Mouse (Mus musculus): Measurements from ENCODE around the gene Cdc26. TPM values are rescaled to one million over a fixed set of nuclear protein-coding genes. Genes with fewer than 3 reads are reported as not detected.

Gene Cdc26
- polyA plus RNA-seq, 1 experiment from 2014 or later = 104 TPM

DNA sequence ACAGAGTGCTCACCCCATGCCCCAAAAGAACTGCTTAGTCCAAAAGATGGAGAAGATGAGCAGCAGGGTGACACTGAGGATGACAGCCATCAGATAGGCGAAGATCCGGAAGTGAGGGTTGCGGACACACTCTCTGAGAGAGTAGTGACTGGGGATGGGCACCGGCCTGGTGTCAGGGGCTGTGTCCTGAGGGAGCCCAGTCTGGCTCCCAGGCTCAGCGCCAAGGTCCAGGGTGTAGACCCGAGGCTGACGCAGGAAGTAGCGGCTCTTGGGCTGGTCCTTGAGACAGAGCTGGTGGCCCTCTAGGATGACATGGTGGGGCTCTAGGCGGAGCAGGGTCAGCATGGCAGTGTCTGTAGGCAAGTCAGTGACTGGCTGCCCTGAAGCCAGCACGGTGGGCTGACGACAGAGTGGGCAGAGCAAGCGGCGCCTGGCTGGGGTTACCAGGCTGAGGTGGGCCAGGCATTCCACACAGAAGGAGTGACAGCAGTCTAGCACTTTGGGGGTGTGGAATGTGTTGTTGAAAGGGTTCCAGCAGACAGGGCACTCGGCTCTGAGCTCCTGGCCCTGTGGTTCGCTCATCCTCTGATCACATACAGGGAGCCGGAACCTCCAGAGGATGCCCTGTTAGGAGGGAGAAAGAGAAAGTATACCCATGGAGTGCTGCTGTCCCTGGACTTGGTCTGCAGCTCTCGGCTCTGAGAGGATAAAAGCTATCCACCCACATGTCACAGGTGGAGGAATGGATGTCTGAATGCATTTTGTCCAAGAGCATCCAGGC is 19.7 kb upstream of the Cdc26 start:
- 0 out of 2 replicates have a peak, but pooled peaks have one; percentile 23 for ATAC-seq (replicated peaks)
- WGBS = 81% methylated on average over 17 of the region's 17 CpGs
- no peak overlapping the region for H3K4me3 ChIP-seq

DNA sequence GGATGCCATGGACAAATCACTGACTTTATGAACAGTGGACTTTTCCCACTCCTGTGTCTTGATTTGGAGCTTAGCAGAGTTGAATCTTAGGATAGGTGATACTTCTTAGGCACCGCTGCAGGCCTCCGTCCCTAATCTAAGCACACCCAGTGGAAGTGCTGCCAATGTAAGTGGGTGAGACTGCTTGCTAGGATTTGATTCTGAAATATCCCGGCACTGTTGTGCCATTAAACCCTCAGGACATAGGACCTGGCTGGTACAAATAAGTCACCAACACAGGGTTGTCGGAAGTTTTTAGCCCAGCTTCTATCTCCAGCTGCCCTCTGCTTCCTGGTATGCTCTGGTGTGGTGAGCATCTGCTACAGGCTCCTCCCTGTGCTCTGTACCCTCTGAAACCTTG is 17.4 kb upstream of the Cdc26 start:
- H3K4me3 ChIP-seq = no peak overlapping the region
- no peaks in the 10 kb centered on the region for H3K9me3 ChIP-seq
- H3K4me1 ChIP-seq = no peaks in the 10 kb centered on the region
- no peak overlapping the region for H3K4me2 ChIP-seq (replicated peaks)
- no peak overlapping the region for H3K9ac ChIP-seq (replicated peaks)
- 94% methylated on average over 4 of the region's 4 CpGs for WGBS
- H3K27ac ChIP-seq (replicated peaks) = no peak overlapping the region
- H3K27me3 ChIP-seq = no peaks in the 10 kb centered on the region
- no peak for ATAC-seq (replicated peaks)
- H3K36me3 ChIP-seq = peaks cover 45% of the 10 kb centered on the region

More for the DNA sequence above, 19.7 kb upstream of the Cdc26 start:
- Histone ChIP-seq H3K9me3 (no peaks in the 10 kb centered on the region), H3K27ac (replicated peaks) (no peak overlapping the region), H3K27me3 (no peaks in the 10 kb centered on the region), H3K9ac (replicated peaks) (no peak overlapping the region), H3K4me2 (replicated peaks) (no peak overlapping the region), H3K4me1 (no peaks in the 10 kb centered on the region), H3K36me3 (peaks cover 25% of the 10 kb centered on the region)

DNA sequence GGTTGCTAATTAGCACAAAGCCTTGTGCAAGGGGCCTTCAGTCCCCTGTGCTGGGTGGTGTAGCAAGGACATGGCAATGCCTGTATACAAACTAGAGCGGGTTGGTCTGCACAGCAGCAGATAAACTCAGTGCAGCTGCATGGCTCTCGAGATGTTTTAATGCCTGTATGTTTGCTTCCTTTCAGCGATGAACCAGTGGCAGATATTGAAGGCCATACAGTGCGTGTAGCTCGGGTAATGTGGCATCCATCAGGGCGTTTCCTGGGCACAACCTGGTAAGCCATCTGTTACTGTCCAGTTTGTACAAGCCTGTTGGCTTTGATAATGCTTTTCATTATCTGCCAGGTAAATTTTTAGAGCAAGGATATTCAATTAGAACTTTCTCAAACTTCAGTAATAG is 10.6 kb upstream of the Cdc26 start:
- Histone ChIP-seq H3K36me3 (peaks cover 93% of the 10 kb centered on the region), H3K27me3 (no peaks in the 10 kb centered on the region), H3K9me3 (no peaks in the 10 kb centered on the region), H3K4me1 (no peaks in the 10 kb centered on the region), H3K27ac (replicated peaks) (no peak overlapping the region), H3K4me2 (replicated peaks) (no peak overlapping the region), H3K4me3 (no peak overlapping the region), H3K9ac (replicated peaks) (no peak overlapping the region)
- ATAC-seq (replicated peaks) = no peak
- 94% methylated on average over 6 of the region's 6 CpGs for WGBS

DNA sequence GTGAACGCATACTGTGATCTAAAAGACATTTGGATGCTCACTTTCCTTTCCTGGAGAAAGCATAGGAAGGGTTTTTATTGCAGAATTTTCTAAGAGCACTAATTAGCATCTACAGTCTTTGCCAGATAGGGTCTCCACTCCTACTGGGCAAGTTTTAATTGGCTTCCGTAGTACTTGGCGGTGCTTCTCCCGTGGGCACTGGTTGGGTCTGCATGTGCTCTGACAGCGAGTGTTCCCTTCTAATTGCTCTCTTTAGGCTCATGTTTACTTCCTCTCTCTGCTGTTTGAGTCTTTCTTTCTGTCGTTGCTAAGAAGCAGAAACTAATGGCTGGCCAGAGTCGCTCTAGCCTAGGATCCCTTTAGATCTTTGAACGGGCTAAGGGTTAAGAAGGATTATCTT is 10.0 kb upstream of the Cdc26 start:
- Histone ChIP-seq H3K27me3 (no peaks in the 10 kb centered on the region), H3K4me3 (no peak overlapping the region), H3K9ac (replicated peaks) (no peak overlapping the region), H3K4me1 (no peaks in the 10 kb centered on the region), H3K36me3 (peaks cover 93% of the 10 kb centered on the region), H3K9me3 (no peaks in the 10 kb centered on the region), H3K27ac (replicated peaks) (no peak overlapping the region), H3K4me2 (replicated peaks) (no peak overlapping the region)
- peak; percentile 41; the same call in 1 of the 2 replicates for ATAC-seq (replicated peaks)
- 44% methylated on average over 8 of the region's 8 CpGs for WGBS

DNA sequence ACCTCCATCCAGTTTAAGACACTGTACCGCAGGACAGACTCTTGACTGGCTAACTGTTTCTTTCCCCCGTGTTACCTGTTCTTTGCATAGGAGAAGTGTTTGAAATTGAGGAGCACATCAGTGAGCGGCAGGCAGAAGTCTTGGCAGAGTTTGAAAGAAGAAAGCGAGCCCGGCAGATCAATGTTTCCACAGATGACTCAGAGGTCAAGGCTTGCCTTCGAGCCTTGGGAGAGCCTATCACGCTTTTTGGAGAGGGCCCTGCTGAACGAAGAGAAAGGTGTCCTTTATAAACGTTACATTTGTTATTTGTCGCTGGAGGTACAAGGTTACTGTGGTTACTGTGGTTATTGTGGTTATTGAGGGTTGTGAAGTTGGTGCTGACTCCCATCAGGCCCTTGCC is 3.2 kb upstream of the Cdc26 start:
- no peak for ATAC-seq (replicated peaks)
- peaks cover 51% of the 10 kb centered on the region for H3K36me3 ChIP-seq

DNA sequence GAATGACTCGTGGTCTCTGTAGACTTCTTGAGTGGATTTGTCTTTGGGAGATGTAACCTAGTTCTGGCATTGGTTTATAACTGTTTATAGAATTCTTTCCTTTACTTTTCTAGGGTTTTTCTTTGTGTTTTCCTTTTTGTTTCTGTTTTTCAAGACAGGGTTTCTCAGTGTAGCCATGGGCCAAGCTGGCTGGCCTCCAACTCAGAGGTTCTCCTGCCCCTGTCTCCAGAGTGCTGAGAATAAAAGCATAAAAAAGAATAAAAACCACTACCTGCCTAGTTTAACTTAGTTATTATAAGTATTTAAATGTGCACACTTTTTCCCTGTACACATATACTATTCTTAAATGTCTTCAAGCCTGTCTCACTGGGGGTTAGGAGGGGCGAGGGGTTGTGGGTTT is 1.9 kb upstream of the Cdc26 start:
- 0 out of 2 replicates have a peak overlapping the region, but pooled peaks have one; percentile 57 for H3K4me3 ChIP-seq
- no peaks in the 10 kb centered on the region for H3K27me3 ChIP-seq
- 81% methylated on average over 2 of the region's 2 CpGs for WGBS
- no peak overlapping the region for H3K9ac ChIP-seq (replicated peaks)
- no peaks in the 10 kb centered on the region for H3K9me3 ChIP-seq
- ATAC-seq (replicated peaks) = no peak
- H3K4me1 ChIP-seq = peaks cover 38% of the 10 kb centered on the region
- H3K4me2 ChIP-seq (replicated peaks) = peak overlapping the region; percentile 53
- peaks cover 38% of the 10 kb centered on the region for H3K36me3 ChIP-seq
- no peak overlapping the region for H3K27ac ChIP-seq (replicated peaks)

More for the DNA sequence above, 3.2 kb upstream of the Cdc26 start:
- Histone ChIP-seq H3K4me2 (replicated peaks) (no peak overlapping the region), H3K4me3 (no peak overlapping the region), H3K9me3 (no peaks in the 10 kb centered on the region), H3K9ac (replicated peaks) (no peak overlapping the region), H3K27me3 (no peaks in the 10 kb centered on the region), H3K4me1 (peaks cover 25% of the 10 kb centered on the region), H3K27ac (replicated peaks) (no peak overlapping the region)
- 96% methylated on average over 10 of the region's 10 CpGs for WGBS

DNA sequence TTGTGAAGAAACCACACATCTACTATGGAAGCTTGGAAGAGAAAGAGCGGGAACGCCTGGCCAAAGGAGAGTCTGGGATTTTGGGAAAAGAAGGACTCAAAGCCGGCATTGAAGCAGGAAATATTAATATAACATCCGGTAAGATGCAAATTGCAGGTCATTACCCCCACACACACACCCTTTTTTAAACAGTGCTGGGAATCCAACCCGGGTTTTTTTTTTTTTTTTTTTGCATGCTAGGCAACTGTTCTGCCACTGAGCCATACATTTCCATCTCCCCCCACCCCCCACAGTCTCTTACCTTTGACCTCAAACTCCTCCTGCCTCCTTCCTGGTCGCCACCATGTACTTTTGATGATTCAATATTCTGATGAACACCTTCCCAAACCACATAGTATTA is 1.2 kb upstream of the Cdc26 start:
- no peak overlapping the region for H3K27ac ChIP-seq (replicated peaks)

DNA sequence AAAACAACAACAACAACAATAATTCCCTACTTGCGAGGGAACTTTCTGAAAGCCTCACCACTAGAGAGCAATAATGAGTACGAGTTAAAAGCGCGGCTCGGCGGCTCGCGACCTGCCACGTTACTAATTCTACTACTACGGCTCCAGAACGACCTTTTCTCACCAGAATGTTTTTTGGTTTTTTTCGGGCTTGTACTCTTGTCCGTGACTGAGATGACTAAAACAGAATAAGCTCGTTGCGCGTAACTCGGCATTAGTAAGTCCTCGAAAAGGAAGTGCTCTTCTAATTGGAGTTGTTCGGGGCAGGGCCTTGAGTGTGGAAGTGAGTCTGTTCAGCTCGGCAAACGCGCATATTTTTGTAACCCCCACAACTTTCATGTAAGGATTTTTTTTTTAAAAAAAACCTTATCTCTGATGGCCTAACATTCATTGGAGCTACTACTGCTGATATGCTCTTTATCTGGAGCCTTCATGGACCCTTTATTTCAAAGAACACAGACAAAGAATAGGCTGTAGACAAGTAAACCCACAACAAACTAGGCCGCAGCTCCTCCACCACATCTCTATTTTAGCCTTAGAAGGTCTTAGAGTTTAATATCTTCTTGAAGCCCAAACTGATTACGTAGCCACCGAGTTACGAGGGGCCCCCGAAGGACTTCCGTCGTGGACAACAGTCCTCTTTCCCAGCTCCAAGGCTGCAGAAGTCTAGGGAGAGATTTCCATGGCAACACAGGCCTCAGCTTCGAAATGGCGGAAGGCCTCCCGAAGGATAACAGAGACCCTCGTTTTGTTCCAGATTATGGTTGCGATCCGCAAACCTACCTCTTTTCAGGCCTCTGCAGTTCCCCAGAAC is 486 bp downstream of the Cdc26 start:
- Histone ChIP-seq H3K9me3 (no peaks in the 10 kb centered on the region), H3K4me3 (peak overlapping the region; percentile 57), H3K4me2 (replicated peaks) (peak overlapping the region; percentile 46), H3K36me3 (peaks cover 20% of the 10 kb centered on the region), H3K27me3 (no peaks in the 10 kb centered on the region), H3K27ac (replicated peaks) (peak overlapping the region; percentile 67), H3K4me1 (peaks cover 44% of the 10 kb centered on the region), H3K9ac (replicated peaks) (peak overlapping the region; percentile 64)
- 0% methylated on average over 35 of the region's 35 CpGs for WGBS
- peak; percentile 69 for ATAC-seq (replicated peaks)

More for the DNA sequence above, 1.2 kb upstream of the Cdc26 start:
- Histone ChIP-seq H3K4me2 (replicated peaks) (peak overlapping the region; percentile 53), H3K36me3 (peaks cover 31% of the 10 kb centered on the region), H3K4me1 (peaks cover 42% of the 10 kb centered on the region), H3K27me3 (no peaks in the 10 kb centered on the region), H3K9me3 (no peaks in the 10 kb centered on the region), H3K4me3 (peak overlapping the region; percentile 57), H3K9ac (replicated peaks) (peak overlapping the region; percentile 73)
- 44% methylated on average over 6 of the region's 6 CpGs for WGBS
- no peak for ATAC-seq (replicated peaks)

DNA sequence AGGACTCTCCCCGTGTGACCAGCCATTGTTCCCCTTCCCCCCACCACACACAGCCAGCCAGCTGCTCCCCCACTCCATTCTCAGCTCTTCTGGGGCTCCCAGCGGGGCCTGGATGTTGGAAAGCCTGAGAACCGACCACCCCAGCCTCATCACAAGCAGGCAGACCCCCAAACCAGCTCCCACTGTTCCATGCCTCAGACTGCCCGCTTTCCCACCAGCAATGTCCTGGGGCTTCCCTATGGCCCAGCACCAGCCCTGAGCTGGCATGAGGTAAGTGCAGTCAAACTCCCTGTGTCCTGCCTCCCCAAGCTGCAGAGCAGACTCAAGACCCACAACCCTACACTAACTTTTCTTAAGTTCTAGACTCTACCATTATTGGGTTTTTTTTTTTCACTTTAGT is 2.3 kb downstream of the Cdc26 start:
- Histone ChIP-seq H3K4me3 (no peak overlapping the region), H3K27ac (replicated peaks) (no peak overlapping the region), H3K36me3 (peaks cover 22% of the 10 kb centered on the region), H3K9me3 (no peaks in the 10 kb centered on the region), H3K4me1 (peaks cover 44% of the 10 kb centered on the region), H3K27me3 (no peaks in the 10 kb centered on the region), H3K4me2 (replicated peaks) (no peak overlapping the region), H3K9ac (replicated peaks) (no peak overlapping the region)
- 81% methylated on average over 4 of the region's 4 CpGs for WGBS
- no peak for ATAC-seq (replicated peaks)

DNA sequence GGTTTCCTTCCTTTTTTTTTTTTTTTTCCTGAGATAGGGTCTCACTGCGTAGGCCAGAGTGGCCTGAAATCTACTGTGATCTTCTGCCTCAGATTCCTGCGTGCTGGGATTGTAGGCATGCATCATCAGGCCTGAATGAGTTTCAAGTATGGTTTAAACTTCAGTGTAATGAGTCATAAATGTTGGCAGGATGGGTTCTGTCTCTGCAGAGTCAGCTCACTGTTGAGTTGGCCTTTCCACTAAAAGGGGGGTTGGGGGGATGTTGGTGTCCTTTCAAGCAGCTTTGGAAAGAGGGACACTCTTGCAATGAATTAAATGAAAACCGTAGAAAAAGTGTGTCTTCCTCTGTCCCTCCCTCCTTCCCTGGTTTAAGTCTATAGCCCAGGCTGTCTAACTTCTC is 9.5 kb downstream of the Cdc26 start:
- WGBS = over 99% methylated on average over 3 of the region's 3 CpGs

DNA sequence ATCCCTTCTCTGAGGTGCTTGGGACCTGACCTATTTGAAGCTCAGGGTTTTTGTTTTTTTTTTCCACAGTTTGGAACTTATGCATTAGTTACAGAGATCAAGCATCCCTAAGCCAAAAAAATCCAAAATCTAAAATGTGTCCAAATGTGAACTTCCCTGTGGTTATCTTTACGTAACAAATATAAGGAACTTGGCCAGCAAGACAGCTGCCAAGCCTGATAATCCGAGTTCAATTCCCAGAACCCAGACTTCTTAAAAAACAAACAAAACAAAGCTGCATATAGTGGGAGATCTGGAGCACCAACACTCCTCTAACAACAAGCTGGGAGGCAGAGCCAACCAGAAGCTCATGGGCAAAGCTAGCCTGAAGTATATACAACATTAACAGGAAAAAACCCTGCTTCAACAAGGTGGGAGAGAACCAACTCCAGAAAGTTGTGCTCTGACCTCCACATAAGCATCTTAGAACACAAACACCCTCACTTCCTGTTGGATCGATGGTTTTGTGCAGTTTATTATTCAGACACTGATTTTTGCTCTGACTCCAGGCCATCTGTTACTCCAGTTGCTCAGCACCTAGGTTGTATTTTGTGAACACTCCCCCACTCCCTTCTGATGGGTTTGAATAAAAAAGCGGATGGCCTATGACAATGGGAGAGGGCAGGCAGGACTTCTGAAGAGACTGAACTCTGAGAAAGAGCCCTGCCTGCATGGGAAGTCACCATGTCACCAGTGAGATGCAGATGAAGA is 10.7 kb downstream of the Cdc26 start:
- ATAC-seq (replicated peaks) = no peak

More for the DNA sequence above, 9.5 kb downstream of the Cdc26 start:
- Histone ChIP-seq H3K4me1 (no peaks in the 10 kb centered on the region), H3K4me2 (replicated peaks) (no peak overlapping the region), H3K9me3 (no peaks in the 10 kb centered on the region), H3K27ac (replicated peaks) (no peak overlapping the region), H3K4me3 (no peak overlapping the region), H3K27me3 (no peaks in the 10 kb centered on the region), H3K36me3 (peaks cover 81% of the 10 kb centered on the region), H3K9ac (replicated peaks) (no peak overlapping the region)
- ATAC-seq (replicated peaks) = no peak

DNA sequence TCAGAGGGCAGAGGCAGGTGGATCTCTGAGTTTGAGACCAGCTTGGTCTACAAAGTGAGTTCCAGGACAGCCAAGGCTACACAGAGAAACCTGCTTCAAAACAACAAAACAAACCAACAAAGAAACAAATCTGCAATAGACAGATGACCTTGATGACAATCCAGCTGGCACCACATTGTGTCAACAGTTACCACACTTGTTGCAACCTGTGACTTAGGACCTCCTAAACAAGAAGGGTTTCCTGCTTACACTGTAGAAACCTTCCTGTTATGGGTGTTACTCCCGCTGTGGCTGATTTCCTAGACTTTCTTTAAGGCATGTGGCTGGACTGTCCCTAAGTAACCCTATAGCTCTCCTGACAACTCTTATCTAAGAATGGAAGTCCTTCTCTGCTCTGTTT is 12.6 kb downstream of the Cdc26 start:
- H3K27ac ChIP-seq (replicated peaks) = no peak overlapping the region
- H3K9me3 ChIP-seq = no peaks in the 10 kb centered on the region
- H3K27me3 ChIP-seq = no peaks in the 10 kb centered on the region
- 89% methylated on average over 1 of the region's 1 CpGs for WGBS
- H3K36me3 ChIP-seq = peaks cover 80% of the 10 kb centered on the region
- H3K4me3 ChIP-seq = no peak overlapping the region
- no peak overlapping the region for H3K9ac ChIP-seq (replicated peaks)
- no peak for ATAC-seq (replicated peaks)
- no peak overlapping the region for H3K4me2 ChIP-seq (replicated peaks)
- H3K4me1 ChIP-seq = no peaks in the 10 kb centered on the region

More for the DNA sequence above, 10.7 kb downstream of the Cdc26 start:
- no peak overlapping the region for H3K27ac ChIP-seq (replicated peaks)
- H3K4me1 ChIP-seq = no peaks in the 10 kb centered on the region
- no peaks in the 10 kb centered on the region for H3K9me3 ChIP-seq
- H3K9ac ChIP-seq (replicated peaks) = no peak overlapping the region
- 87% methylated on average over 4 of the region's 4 CpGs for WGBS
- no peaks in the 10 kb centered on the region for H3K27me3 ChIP-seq
- H3K4me2 ChIP-seq (replicated peaks) = no peak overlapping the region
- H3K36me3 ChIP-seq = peaks cover 81% of the 10 kb centered on the region
- H3K4me3 ChIP-seq = no peak overlapping the region
